Mouse (Mus musculus): ENCODE measurements around the gene Rfc1.

DNA sequence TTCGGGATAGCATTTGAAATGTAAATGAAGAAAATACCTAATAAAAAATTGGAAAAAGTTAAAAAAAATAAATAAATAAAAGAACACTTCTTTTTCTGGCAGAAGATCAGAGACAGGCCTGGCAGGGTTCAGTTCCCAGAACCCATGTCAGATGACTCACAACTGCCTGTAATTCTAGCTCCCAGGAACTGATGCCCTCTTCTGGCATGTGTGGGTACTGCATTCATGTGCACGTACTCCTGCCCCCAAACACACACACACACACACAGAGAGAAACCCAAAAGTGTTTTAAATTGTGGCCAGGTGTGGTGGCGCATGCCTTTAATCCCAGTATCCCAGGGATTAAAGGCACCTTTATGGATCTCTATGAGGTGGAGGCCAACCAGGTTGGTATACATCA, 51.3 kb downstream of the Rfc1 start:
- TF ChIP-seq CTCF (IDR thresholded peaks at IDR 0.05; ENCODE audit: extremely low read depth, insufficient read depth, insufficient read length, insufficient replicate concordance) = peak; percentile 34; the same call in 1 of the 2 replicates
- TF ChIP-seq POLR2A (IDR thresholded peaks at IDR 0.05; ENCODE audit: low read depth, low read length) = no peak
